Mouse (Mus musculus): ENCODE data around the gene Ifitm6.

- TF ChIP-seq EP300 (IDR thresholded peaks at IDR 0.05; ENCODE audit: low read depth) (no peak), CTCF (IDR thresholded peaks at IDR 0.05; ENCODE audit: low read depth) (no peak)
Measured at GRCm38 (mm10) chr7:140990622-140991021, 27.1 kb downstream of the Ifitm6 start.

Data from liver, postnatal 0 days (tissue).